Mouse (Mus musculus): ENCODE measurements around the gene Arid1a.

- TF ChIP-seq GATA1 (IDR thresholded peaks at IDR 0.05; ENCODE audit: low read length), result no peak
- TF ChIP-seq TAL1 (IDR thresholded peaks at IDR 0.05; ENCODE audit: low read length), result no peak
Observed at GRCm38 (mm10) chr4:133804401-133805263, 48.1 kb upstream of the Arid1a start.
